Mouse (Mus musculus): ENCODE data around the gene Tbc1d1. TPM values are rescaled to one million over a fixed set of nuclear protein-coding genes. Genes with fewer than 3 reads are reported as not detected.

Gene Tbc1d1
- polyA plus RNA-seq, 1 experiment = 41.8 TPM

- TF ChIP-seq TCF3 (IDR thresholded peaks at IDR 0.05; ENCODE audit: insufficient read length, low read depth) (no peak), REST (IDR thresholded peaks at IDR 0.05; ENCODE audit: insufficient read depth, insufficient read length) (no peak), E2F4 (IDR thresholded peaks at IDR 0.05; ENCODE audit: insufficient read depth) (no peak), POLR2AphosphoS2 (IDR thresholded peaks at IDR 0.05; ENCODE audit: insufficient read length, low read depth) (no peak), TCF12 (IDR thresholded peaks at IDR 0.05; ENCODE audit: insufficient read depth, poor library complexity, severe bottlenecking) (no peak), MYOD1 (IDR thresholded peaks at IDR 0.05; ENCODE audit: control insufficient read depth in 1 of 3, insufficient read length in 2 of 3, low read depth in 2 of 3) (no peak), POLR2A (IDR thresholded peaks at IDR 0.05; ENCODE audit: insufficient read length, low read depth) (no peak), USF1 (IDR thresholded peaks at IDR 0.05; ENCODE audit: low read depth) (no peak), SRF (IDR thresholded peaks at IDR 0.05; ENCODE audit: control insufficient read depth, insufficient read length, low read depth) (no peak), CEBPB (IDR thresholded peaks at IDR 0.05; ENCODE audit: insufficient read depth, poor library complexity, severe bottlenecking) (no peak), MAX (IDR thresholded peaks at IDR 0.05; ENCODE audit: low read depth) (no peak), MYOG (IDR thresholded peaks at IDR 0.05; ENCODE audit: control insufficient read depth in 1 of 3, insufficient read depth in 1 of 3, insufficient read length in 2 of 3, low read depth in 2 of 3) (no peak)
- Histone ChIP-seq H3K79me2 (ENCODE audit: control insufficient read depth, insufficient read depth) (no peaks in the 10 kb centered on the region), H3K36me3 (ENCODE audit: control insufficient read depth, insufficient read depth) (peaks cover 16% of the 10 kb centered on the region), H3K27me3 (ENCODE audit: control insufficient read depth, insufficient read depth, insufficient read length) (no peaks in the 10 kb centered on the region), H3K4me2 (ENCODE audit: low read depth) (no peak overlapping the region), H3ac (ENCODE audit: control insufficient read depth, insufficient read length) (no peak overlapping the region), H3K4me3 (no peak overlapping the region)
Observed at GRCm38 (mm10) chr5:64277646-64278191, 121.6 kb downstream of the Tbc1d1 start.

GRCm38 (mm10) chr5:64279668-64280067, 123.6 kb downstream of the Tbc1d1 start:
- Histone ChIP-seq H3K79me2 (ENCODE audit: control insufficient read depth, insufficient read depth) (no peaks in the 10 kb centered on the region), H3ac (ENCODE audit: control insufficient read depth, insufficient read length) (no peak overlapping the region), H3K4me2 (ENCODE audit: low read depth) (peak overlapping the region; percentile 51), H3K27me3 (ENCODE audit: control insufficient read depth, insufficient read depth, insufficient read length) (no peaks in the 10 kb centered on the region), H3K36me3 (ENCODE audit: control insufficient read depth, insufficient read depth) (peaks cover 19% of the 10 kb centered on the region), H3K4me3 (no peak overlapping the region)
- TF ChIP-seq POLR2A (IDR thresholded peaks at IDR 0.05; ENCODE audit: insufficient read length, low read depth) (no peak), CEBPB (IDR thresholded peaks at IDR 0.05; ENCODE audit: insufficient read depth, poor library complexity, severe bottlenecking) (no peak), E2F4 (IDR thresholded peaks at IDR 0.05; ENCODE audit: insufficient read depth) (no peak), POLR2AphosphoS2 (IDR thresholded peaks at IDR 0.05; ENCODE audit: insufficient read length, low read depth) (no peak), TCF3 (IDR thresholded peaks at IDR 0.05; ENCODE audit: insufficient read length, low read depth) (no peak), MYOG (IDR thresholded peaks at IDR 0.05; ENCODE audit: control insufficient read depth in 1 of 3, insufficient read depth in 1 of 3, insufficient read length in 2 of 3, low read depth in 2 of 3) (no peak), SRF (IDR thresholded peaks at IDR 0.05; ENCODE audit: control insufficient read depth, insufficient read length, low read depth) (no peak), REST (IDR thresholded peaks at IDR 0.05; ENCODE audit: insufficient read depth, insufficient read length) (no peak), MAX (IDR thresholded peaks at IDR 0.05; ENCODE audit: low read depth) (no peak), USF1 (IDR thresholded peaks at IDR 0.05; ENCODE audit: low read depth) (no peak), MYOD1 (IDR thresholded peaks at IDR 0.05; ENCODE audit: control insufficient read depth in 1 of 3, insufficient read length in 2 of 3, low read depth in 2 of 3) (no peak), TCF12 (IDR thresholded peaks at IDR 0.05; ENCODE audit: insufficient read depth, poor library complexity, severe bottlenecking) (no peak)

- no peaks in the 10 kb centered on the region for H3K79me2 ChIP-seq (ENCODE audit: control insufficient read depth, insufficient read depth)
- H3K4me3 ChIP-seq = no peak overlapping the region
- H3K36me3 ChIP-seq (ENCODE audit: control insufficient read depth, insufficient read depth) = peaks cover 19% of the 10 kb centered on the region
- TF ChIP-seq REST (IDR thresholded peaks at IDR 0.05; ENCODE audit: insufficient read depth, insufficient read length) = no peak
- no peak for TF ChIP-seq USF1 (IDR thresholded peaks at IDR 0.05; ENCODE audit: low read depth)
- TF ChIP-seq TCF3 (IDR thresholded peaks at IDR 0.05; ENCODE audit: insufficient read length, low read depth) = no peak
- no peak for TF ChIP-seq MAX (IDR thresholded peaks at IDR 0.05; ENCODE audit: low read depth)
- TF ChIP-seq SRF (IDR thresholded peaks at IDR 0.05; ENCODE audit: control insufficient read depth, insufficient read length, low read depth) = no peak
- no peak for TF ChIP-seq TCF12 (IDR thresholded peaks at IDR 0.05; ENCODE audit: insufficient read depth, poor library complexity, severe bottlenecking)
- no peak for TF ChIP-seq E2F4 (IDR thresholded peaks at IDR 0.05; ENCODE audit: insufficient read depth)
- TF ChIP-seq CEBPB (IDR thresholded peaks at IDR 0.05; ENCODE audit: insufficient read depth, poor library complexity, severe bottlenecking) = no peak
- no peak for TF ChIP-seq POLR2AphosphoS2 (IDR thresholded peaks at IDR 0.05; ENCODE audit: insufficient read length, low read depth)
- TF ChIP-seq MYOG (IDR thresholded peaks at IDR 0.05; ENCODE audit: control insufficient read depth in 1 of 3, insufficient read depth in 1 of 3, insufficient read length in 2 of 3, low read depth in 2 of 3) = no peak
- TF ChIP-seq POLR2A (IDR thresholded peaks at IDR 0.05; ENCODE audit: insufficient read length, low read depth) = no peak
- no peak for TF ChIP-seq MYOD1 (IDR thresholded peaks at IDR 0.05; ENCODE audit: control insufficient read depth in 1 of 3, insufficient read length in 2 of 3, low read depth in 2 of 3)
- H3K4me2 ChIP-seq (ENCODE audit: low read depth) = peak overlapping the region; percentile 51
- H3K27me3 ChIP-seq (ENCODE audit: control insufficient read depth, insufficient read depth, insufficient read length) = no peaks in the 10 kb centered on the region
- H3ac ChIP-seq (ENCODE audit: control insufficient read depth, insufficient read length) = no peak overlapping the region
Observed at GRCm38 (mm10) chr5:64280191-64280590, 124.1 kb downstream of the Tbc1d1 start.

- Histone ChIP-seq H3K4me2 (ENCODE audit: low read depth) (peak overlapping the region; percentile 31), H3K36me3 (ENCODE audit: control insufficient read depth, insufficient read depth) (peaks cover 19% of the 10 kb centered on the region), H3K4me3 (no peak overlapping the region), H3ac (ENCODE audit: control insufficient read depth, insufficient read length) (no peak overlapping the region), H3K79me2 (ENCODE audit: control insufficient read depth, insufficient read depth) (no peaks in the 10 kb centered on the region), H3K27me3 (ENCODE audit: control insufficient read depth, insufficient read depth, insufficient read length) (no peaks in the 10 kb centered on the region)
- TF ChIP-seq MYOD1 (IDR thresholded peaks at IDR 0.05; ENCODE audit: control insufficient read depth in 1 of 3, insufficient read length in 2 of 3, low read depth in 2 of 3) (no peak), MYOG (IDR thresholded peaks at IDR 0.05; ENCODE audit: control insufficient read depth in 1 of 3, insufficient read depth in 1 of 3, insufficient read length in 2 of 3, low read depth in 2 of 3) (no peak), SRF (IDR thresholded peaks at IDR 0.05; ENCODE audit: control insufficient read depth, insufficient read length, low read depth) (no peak), POLR2AphosphoS2 (IDR thresholded peaks at IDR 0.05; ENCODE audit: insufficient read length, low read depth) (no peak), USF1 (IDR thresholded peaks at IDR 0.05; ENCODE audit: low read depth) (no peak), POLR2A (IDR thresholded peaks at IDR 0.05; ENCODE audit: insufficient read length, low read depth) (no peak), TCF12 (IDR thresholded peaks at IDR 0.05; ENCODE audit: insufficient read depth, poor library complexity, severe bottlenecking) (no peak), MAX (IDR thresholded peaks at IDR 0.05; ENCODE audit: low read depth) (no peak), CEBPB (IDR thresholded peaks at IDR 0.05; ENCODE audit: insufficient read depth, poor library complexity, severe bottlenecking) (no peak), REST (IDR thresholded peaks at IDR 0.05; ENCODE audit: insufficient read depth, insufficient read length) (no peak), TCF3 (IDR thresholded peaks at IDR 0.05; ENCODE audit: insufficient read length, low read depth) (no peak), E2F4 (IDR thresholded peaks at IDR 0.05; ENCODE audit: insufficient read depth) (no peak)
Observed at GRCm38 (mm10) chr5:64280613-64281012, 124.5 kb downstream of the Tbc1d1 start.

Measured in myocyte (in vitro differentiated cells).